Mouse (Mus musculus) E14TG2a.4 (cell line): Measurements from ENCODE around the gene Slc16a12.

Source experiments
- CTCF ChIP-seq: conservative IDR thresholded peaks from 2 replicates; pipeline ENCODE4 v1.5.1; 2014; ENCODE audit warnings: low read length
- NANOG ChIP-seq: IDR thresholded peaks from 2 replicates; pipeline ENCODE4 v1.6.1; 2014; ENCODE audit warnings: borderline replicate concordance, low read length, mixed read lengths

DNA sequence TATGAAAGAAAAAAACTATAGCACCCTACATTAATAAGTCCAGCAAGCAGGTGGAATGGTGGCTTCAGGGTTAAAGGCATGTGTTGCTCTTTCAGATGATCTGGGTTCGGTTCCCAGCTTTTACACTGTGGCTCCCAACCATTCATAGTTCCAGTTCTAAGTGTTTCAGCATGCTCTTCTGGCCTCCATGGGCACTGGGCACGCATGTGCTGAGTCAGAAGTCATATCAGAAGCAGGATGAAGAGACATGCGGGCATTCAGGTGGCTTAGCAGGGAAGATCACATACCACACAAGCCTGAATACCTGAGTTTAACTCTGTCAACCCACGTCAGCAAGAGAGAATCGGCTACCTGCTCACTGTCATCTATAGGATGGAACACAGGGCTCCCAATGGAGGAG, 28.1 kb downstream of the Slc16a12 start:
- TF ChIP-seq CTCF (no peak), NANOG (no peak)
